Mouse (Mus musculus) midbrain, embryonic 14.5 days (tissue): Measurements from ENCODE around the gene Wt1. TPM values are rescaled to one million over a fixed set of nuclear protein-coding genes. Genes with fewer than 3 reads are reported as not detected.

ENCODE experiments used
- ATAC-seq: fragments of 200-750 bp; cut with Nextera tagmentation; 2 replicates; pipeline ENCODE4 v1.8.0; 2017; ENCODE audit warnings: moderate number of reproducible peaks, moderate library complexity; ENCODE audit not compliant: low FRiP score, low TSS enrichment
- DNase-seq: peaks from one replicate; pipeline ENCODE4 v3.0.0-alpha.2; 2015
- H3K27ac ChIP-seq: fragments of 300-500 bp; sonication (generic); replicated peaks from 2 replicates; pipeline ENCODE4 v1.5.1; 2014; ENCODE audit warnings: mild to moderate bottlenecking, low read depth, low read length, moderate library complexity
- H3K27me3 ChIP-seq: fragments of 300-500 bp; sonication (generic); 2 replicates; pipeline ENCODE4 v1.6.1; 2014; ENCODE audit warnings: low read length, control low read depth, mixed read lengths; ENCODE audit not compliant: control insufficient read depth, insufficient read depth
- H3K36me3 ChIP-seq: fragments of 300-500 bp; sonication (generic); 2 replicates; pipeline ENCODE4 v1.6.1; 2014; ENCODE audit warnings: low read length, control low read depth; ENCODE audit not compliant: control insufficient read depth, insufficient read depth
- H3K4me1 ChIP-seq: fragments of 300-500 bp; sonication (generic); 2 replicates; pipeline ENCODE4 v1.6.1; 2014; ENCODE audit warnings: mild to moderate bottlenecking, antibody characterized with exemption, low read length, control low read depth; ENCODE audit not compliant: control insufficient read depth, insufficient read depth
- H3K4me2 ChIP-seq: fragments of 300-500 bp; sonication (generic); 2 replicates; pipeline ENCODE4 v1.6.1; 2014; ENCODE audit warnings: mild to moderate bottlenecking, low read length, moderate library complexity
- H3K4me3 ChIP-seq: fragments of 300-500 bp; sonication (generic); replicated peaks from 2 replicates; pipeline ENCODE4 v1.5.1; 2014; ENCODE audit warnings: low read depth, low read length
- H3K9ac ChIP-seq: fragments of 300-500 bp; sonication (generic); replicated peaks from 2 replicates; pipeline ENCODE4 v1.6.1; 2014; ENCODE audit warnings: mild to moderate bottlenecking, low read length, moderate library complexity
- H3K9me3 ChIP-seq: fragments of 300-500 bp; sonication (generic); 2 replicates; pipeline ENCODE4 v1.6.1; 2016; ENCODE audit warnings: low read length, control low read depth, mixed read lengths; ENCODE audit not compliant: control insufficient read depth
- WGBS: fragments of 180-500 bp; shearing (Covaris S2); extraction: QIAGEN DNeasy Blood & Tissue Kit; methylation state at CpG from one replicate; pipeline ENCODE4 v1.1.7; 2014; 5-methylcytosine and 5-hydroxymethylcytosine counted together
- polyA plus RNA-seq: library from polyadenylated mRNA; unstranded; fragments of >200 nt; fragmentation: Nextera tagmentation; extraction: Ambion mirVana; gene quantifications from 2 replicates; pipeline ENCODE4 v1.2.1, GENCODE M21; 2014

Gene Wt1
- polyA plus RNA-seq, 1 experiment from 2014 or later = not detected

- Histone ChIP-seq H3K9me3 (no peaks in the 10 kb centered on the region), H3K36me3 (no peaks in the 10 kb centered on the region), H3K27me3 (no peaks in the 10 kb centered on the region), H3K4me3 (no peak within 1 kb of the TSS), H3K9ac (no peak within 1 kb of the TSS), H3K4me2 (no peak within 1 kb of the TSS), H3K27ac (no peak within 1 kb of the TSS), H3K4me1 (peaks cover 17% of the 10 kb centered on the region)
- DNase-seq = no peak
- 94% methylated on average over 2 of the region's 2 CpGs for WGBS
- ATAC-seq = no peak
Measured at GRCm38 (mm10) chr2:105091718-105092117, 34.6 kb upstream of the Wt1 start, which contains the start of gene Gm11060. Gm11060 (plus strand) TSS chr2:105092018.

DNA sequence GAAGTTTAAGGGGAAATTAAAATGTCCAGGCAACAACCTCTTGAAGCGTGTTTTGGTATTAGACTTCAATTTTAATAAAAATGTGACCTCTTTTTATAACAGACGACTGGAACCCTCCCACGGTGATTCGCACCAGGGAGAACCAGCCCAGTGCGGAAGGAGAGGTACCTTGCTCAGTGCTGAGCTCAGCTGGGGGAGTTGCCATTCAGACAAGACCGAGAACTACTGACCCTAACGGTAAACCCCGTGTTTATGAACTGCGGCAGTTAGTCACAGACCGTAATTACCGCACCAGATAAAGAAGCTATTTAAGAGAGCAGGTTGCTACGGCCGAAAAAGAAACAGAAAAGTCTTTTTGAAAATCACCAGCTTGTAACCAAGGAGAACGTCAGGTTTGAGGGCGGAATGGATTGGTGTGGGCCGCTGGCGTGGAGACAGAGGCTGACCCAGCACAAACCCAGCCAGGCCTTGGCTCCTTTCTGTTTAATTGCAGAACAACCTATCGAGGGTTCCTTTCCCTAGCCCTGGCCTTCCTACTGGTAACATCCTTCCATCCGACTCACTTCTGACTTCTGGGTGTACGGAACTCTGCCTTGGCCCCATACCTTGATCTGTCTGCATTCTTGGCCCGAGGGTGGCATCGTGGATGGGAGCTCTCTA is 28.9 kb upstream of the Wt1 start:
- no peak overlapping the region for H3K9ac ChIP-seq
- no peak for DNase-seq
- H3K36me3 ChIP-seq = no peaks in the 10 kb centered on the region
- no peak overlapping the region for H3K4me2 ChIP-seq
- no peaks in the 10 kb centered on the region for H3K4me1 ChIP-seq
- no peak for ATAC-seq
- no peak overlapping the region for H3K4me3 ChIP-seq
- H3K9me3 ChIP-seq = no peaks in the 10 kb centered on the region
- no peaks in the 10 kb centered on the region for H3K27me3 ChIP-seq
- no peak overlapping the region for H3K27ac ChIP-seq
- WGBS = 87% methylated on average over 22 of the region's 22 CpGs

GRCm38 (mm10) chr2:105099410-105099809 is 26.9 kb upstream of the Wt1 start:
- Histone ChIP-seq H3K4me2 (no peak overlapping the region), H3K27me3 (no peaks in the 10 kb centered on the region), H3K4me1 (no peaks in the 10 kb centered on the region), H3K9me3 (no peaks in the 10 kb centered on the region), H3K9ac (no peak overlapping the region), H3K36me3 (no peaks in the 10 kb centered on the region), H3K27ac (no peak overlapping the region), H3K4me3 (no peak overlapping the region)
- DNase-seq = peak; percentile 43
- no peak for ATAC-seq
- WGBS = 52% methylated on average over 7 of the region's 7 CpGs

DNA sequence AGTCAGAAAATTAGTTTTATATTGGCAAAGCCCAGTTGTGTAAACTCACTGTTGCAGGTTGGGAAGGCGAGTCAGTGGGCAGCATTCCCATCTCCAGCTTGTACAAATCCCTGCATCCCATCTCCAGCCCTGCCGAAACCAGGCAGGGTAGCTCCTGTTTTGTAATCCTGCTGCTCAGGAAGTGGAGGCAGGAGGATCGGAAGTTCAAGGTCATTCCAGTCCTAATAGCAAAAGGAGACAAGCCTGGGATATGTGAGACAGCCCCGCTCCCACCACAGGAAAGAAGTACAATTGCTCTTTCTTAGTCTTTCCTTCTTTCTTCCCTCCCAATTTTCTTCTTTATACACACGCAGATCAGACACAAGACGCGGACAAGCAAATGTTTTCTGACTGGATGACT is 25.8 kb upstream of the Wt1 start:
- Histone ChIP-seq H3K27ac (no peak overlapping the region), H3K4me1 (no peaks in the 10 kb centered on the region), H3K27me3 (no peaks in the 10 kb centered on the region), H3K36me3 (no peaks in the 10 kb centered on the region), H3K4me3 (no peak overlapping the region), H3K9ac (no peak overlapping the region), H3K9me3 (no peaks in the 10 kb centered on the region), H3K4me2 (no peak overlapping the region)
- DNase-seq (no peak), ATAC-seq (no peak)
- WGBS = 70% methylated on average over 7 of the region's 7 CpGs

GRCm38 (mm10) chr2:105108703-105109158 is 17.6 kb upstream of the Wt1 start:
- Histone ChIP-seq H3K4me3 (no peak overlapping the region), H3K36me3 (no peaks in the 10 kb centered on the region), H3K4me2 (no peak overlapping the region), H3K9ac (no peak overlapping the region), H3K27me3 (peaks cover 22% of the 10 kb centered on the region), H3K9me3 (no peaks in the 10 kb centered on the region), H3K27ac (no peak overlapping the region), H3K4me1 (no peaks in the 10 kb centered on the region)
- DNase-seq = peak; percentile 83
- peak; percentile 86 for ATAC-seq
- WGBS = 6% methylated on average over 6 of the region's 6 CpGs

DNA sequence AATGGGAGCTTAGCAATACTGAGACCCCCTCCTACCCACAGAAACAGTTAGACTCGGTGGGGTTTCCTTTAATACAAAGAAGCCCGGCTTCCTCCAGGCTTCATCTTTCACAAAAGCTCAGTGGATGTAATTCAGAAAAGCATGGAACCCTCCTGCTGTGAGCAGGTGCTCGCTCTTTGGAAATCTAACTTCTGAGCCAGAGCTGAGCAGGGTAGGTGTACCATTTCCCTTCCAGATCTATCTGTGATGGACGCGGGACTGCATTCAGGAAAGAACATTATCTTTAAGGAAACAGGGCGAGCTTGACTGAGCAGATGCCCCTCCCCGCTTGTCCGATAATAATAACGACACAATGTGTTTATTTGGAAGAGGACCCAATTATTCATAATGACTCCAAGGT is 12.3 kb upstream of the Wt1 start:
- Histone ChIP-seq H3K36me3 (no peaks in the 10 kb centered on the region), H3K4me1 (no peaks in the 10 kb centered on the region), H3K27me3 (peaks cover 52% of the 10 kb centered on the region), H3K4me3 (no peak overlapping the region), H3K9ac (no peak overlapping the region), H3K9me3 (no peaks in the 10 kb centered on the region), H3K4me2 (no peak overlapping the region), H3K27ac (no peak overlapping the region)
- WGBS = 8% methylated on average over 9 of the region's 9 CpGs
- DNase-seq (no peak), ATAC-seq (no peak)

- WGBS = 76% methylated on average over 8 of the region's 8 CpGs
- H3K36me3 ChIP-seq = no peaks in the 10 kb centered on the region
- peaks cover 73% of the 10 kb centered on the region for H3K27me3 ChIP-seq
- ATAC-seq (no peak), DNase-seq (no peak)
- H3K4me1 ChIP-seq = no peaks in the 10 kb centered on the region
- H3K9ac ChIP-seq = no peak overlapping the region
- H3K4me3 ChIP-seq = no peak overlapping the region
- H3K4me2 ChIP-seq = no peak overlapping the region
- H3K27ac ChIP-seq = no peak overlapping the region
- no peaks in the 10 kb centered on the region for H3K9me3 ChIP-seq
Measured at GRCm38 (mm10) chr2:105117669-105118068, 8.7 kb upstream of the Wt1 start.

GRCm38 (mm10) chr2:105122216-105122615 is 4.1 kb upstream of the Wt1 start:
- 0 out of 2 replicates have a peak, but pooled peaks have one; percentile 6 for ATAC-seq
- no peak overlapping the region for H3K27ac ChIP-seq
- H3K4me1 ChIP-seq = no peaks in the 10 kb centered on the region
- no peak overlapping the region for H3K9ac ChIP-seq
- DNase-seq = no peak
- H3K27me3 ChIP-seq = peaks cover 90% of the 10 kb centered on the region
- no peaks in the 10 kb centered on the region for H3K9me3 ChIP-seq
- 2% methylated on average over 8 of the region's 8 CpGs for WGBS
- H3K4me2 ChIP-seq = no peak overlapping the region
- H3K36me3 ChIP-seq = no peaks in the 10 kb centered on the region
- H3K4me3 ChIP-seq = no peak overlapping the region

DNA sequence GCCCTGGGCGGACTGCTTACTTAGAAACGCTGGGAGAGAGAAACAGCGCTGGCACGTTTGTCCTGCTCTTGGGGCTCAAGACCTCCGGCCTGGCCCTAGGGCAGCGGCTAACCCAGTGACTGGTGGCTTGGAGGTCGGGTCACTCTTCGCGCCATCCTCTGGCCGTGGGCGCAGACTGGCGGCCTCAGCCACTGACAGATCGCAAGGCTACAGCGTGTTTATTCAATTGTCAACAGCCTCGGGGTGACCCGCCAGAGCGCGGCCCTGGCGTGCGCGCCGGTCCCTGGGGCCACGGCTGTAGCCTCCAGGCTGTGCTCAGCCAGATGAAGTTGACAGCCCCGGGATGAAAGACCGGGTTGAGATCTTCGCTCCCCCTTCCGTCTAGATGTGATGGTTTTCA is 3.4 kb upstream of the Wt1 start:
- H3K36me3 ChIP-seq = no peaks in the 10 kb centered on the region
- peak overlapping the region; percentile 31 for H3K4me2 ChIP-seq
- no peak overlapping the region for H3K9ac ChIP-seq
- 0 out of 2 replicates have a peak overlapping the region, but pooled peaks have one; percentile 13 for H3K4me3 ChIP-seq
- no peak overlapping the region for H3K27ac ChIP-seq
- peak; percentile 51 for DNase-seq
- WGBS = under 1% methylated on average over 27 of the region's 27 CpGs
- H3K27me3 ChIP-seq = peaks cover 93% of the 10 kb centered on the region
- peak; percentile 29; the same call in 1 of the 2 replicates for ATAC-seq
- no peaks in the 10 kb centered on the region for H3K9me3 ChIP-seq
- H3K4me1 ChIP-seq = no peaks in the 10 kb centered on the region
